Mouse (Mus musculus) hindlimb bud, embryonic 11.5 days (tissue): Measurements from ENCODE around the gene Tprkb.
"Not testable (repeated sequence)": the region's sequence is repeated elsewhere in the genome, so short reads cannot be mapped to it uniquely, and the experiment has no call there.

Source experiments
- DNase-seq: peaks from one replicate; pipeline ENCODE4 v3.0.0-alpha.2; 2012; ENCODE audit warnings: low read depth, low spot score; ENCODE audit errors: extremely low spot score

Gene Tprkb

GRCm38 (mm10) chr6:85915539-85916513 is 4.2 kb downstream of the Tprkb start, which contains the start of gene Nat8f1:
TSS of gene Nat8f1 (minus strand) at chr6:85915687.
- peak; percentile 67 for DNase-seq

- no peak for DNase-seq
Measured at GRCm38 (mm10) chr6:85916596-85916995, 4.9 kb downstream of the Tprkb start.

GRCm38 (mm10) chr6:85918341-85918740 is 6.7 kb downstream of the Tprkb start:
- DNase-seq: not testable (repeated sequence)

GRCm38 (mm10) chr6:85919401-85919800 is 7.7 kb downstream of the Tprkb start:
- no peak for DNase-seq

- no peak for DNase-seq
Measured at GRCm38 (mm10) chr6:85923643-85924042, 12.0 kb downstream of the Tprkb start.

GRCm38 (mm10) chr6:85926709-85927108 is 15.0 kb downstream of the Tprkb start:
- DNase-seq: no peak

- DNase-seq: no peak
Measured at GRCm38 (mm10) chr6:85927476-85928464, 16.1 kb downstream of the Tprkb start.

- DNase-seq: no peak
Measured at GRCm38 (mm10) chr6:85929312-85929711, 17.6 kb downstream of the Tprkb start.

GRCm38 (mm10) chr6:85934047-85934446 is 22.4 kb downstream of the Tprkb start:
- no peak for DNase-seq

GRCm38 (mm10) chr6:85935646-85936045 is 24.0 kb downstream of the Tprkb start:
- DNase-seq: no peak

- not testable (repeated sequence) for DNase-seq
Measured at GRCm38 (mm10) chr6:85936508-85937465, 25.1 kb downstream of the Tprkb start.

- no peak for DNase-seq
Measured at GRCm38 (mm10) chr6:85938701-85939100, 27.0 kb downstream of the Tprkb start.

GRCm38 (mm10) chr6:85942469-85942868 is 30.8 kb downstream of the Tprkb start:
- DNase-seq: no peak

- DNase-seq: no peak
Measured at GRCm38 (mm10) chr6:85948549-85948948, 36.9 kb downstream of the Tprkb start.

GRCm38 (mm10) chr6:85957581-85957980 is 45.9 kb downstream of the Tprkb start:
- no peak for DNase-seq

GRCm38 (mm10) chr6:85961101-85962091 is 49.7 kb downstream of the Tprkb start, which contains the start of gene Dusp11:
TSS of gene Dusp11 (minus strand) at chr6:85961667.
- DNase-seq: peak; percentile 63

- not testable (repeated sequence) for DNase-seq
Measured at GRCm38 (mm10) chr6:85966081-85966480, 54.4 kb downstream of the Tprkb start.

- DNase-seq: no peak
Measured at GRCm38 (mm10) chr6:85966686-85967085, 55.0 kb downstream of the Tprkb start.

GRCm38 (mm10) chr6:85969889-85970288 is 58.2 kb downstream of the Tprkb start:
- no peak for DNase-seq
